Mouse (Mus musculus): ENCODE results near the gene Plcb4. TPM values are rescaled to one million over a fixed set of nuclear protein-coding genes. Genes with fewer than 3 reads are reported as not detected.

The Plcb4 gene
- polyA plus RNA-seq, 1 experiment = 20.3 TPM

DNA sequence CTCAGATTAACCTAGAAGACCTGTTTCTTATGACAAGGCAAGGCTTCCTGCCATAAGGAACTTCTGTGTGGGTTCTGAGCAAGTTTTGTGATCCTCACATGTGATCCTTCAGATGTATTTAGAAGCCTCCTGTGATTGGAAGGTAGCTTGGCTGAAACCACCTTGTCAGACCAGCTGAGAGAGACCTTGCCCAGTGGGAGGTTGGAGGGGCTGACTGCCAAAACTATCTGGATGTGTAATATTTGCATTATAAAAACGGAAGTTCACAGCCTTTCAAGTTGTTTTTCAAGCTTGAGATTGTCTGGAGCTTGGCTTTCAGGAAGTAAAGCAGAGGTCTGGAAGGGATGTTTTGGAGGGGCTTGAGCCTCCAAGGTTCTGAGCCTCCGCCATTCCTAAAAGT, 169.6 kb downstream of the Plcb4 start:
- no peak for TF ChIP-seq CTCF (IDR thresholded peaks at IDR 0.05; ENCODE audit: insufficient read depth, low read length)
- TF ChIP-seq POLR2A (IDR thresholded peaks at IDR 0.05; ENCODE audit: borderline replicate concordance, extremely low read depth, low read depth, low read length) = no peak
- no peak for DNase-seq
- 40% methylated on average over 2 of the region's 2 CpGs for WGBS
- Histone ChIP-seq H3K4me1 (ENCODE audit: control insufficient read depth, insufficient read depth, low read length) (peaks cover 3% of the 10 kb centered on the region; the same call in 1 of the 2 replicates), H3K4me3 (replicated peaks; ENCODE audit: extremely low read depth, low read depth, low read length) (no peak overlapping the region)

DNA sequence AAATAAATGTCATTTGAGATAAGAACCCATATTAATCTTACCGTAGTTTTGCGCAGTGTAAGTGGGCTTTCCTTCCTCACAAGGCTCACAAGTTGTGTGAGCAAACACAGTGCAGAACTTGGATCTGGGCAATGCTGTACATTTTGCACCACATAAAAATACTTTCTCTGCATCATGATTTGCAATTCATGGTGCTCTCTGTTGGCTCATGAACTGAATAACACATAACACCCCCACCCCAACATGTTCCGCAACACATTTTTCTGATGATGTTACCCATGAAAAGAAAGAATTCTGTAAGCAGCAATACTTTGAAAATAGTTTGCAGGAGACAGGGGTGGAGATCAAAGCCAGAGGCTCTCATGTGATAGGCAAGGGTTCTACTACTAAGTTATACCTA, 174.9 kb downstream of the Plcb4 start:
- 83% methylated on average over 3 of the region's 3 CpGs for WGBS
- H3K4me3 ChIP-seq (replicated peaks; ENCODE audit: extremely low read depth, low read depth, low read length) = no peak overlapping the region
- H3K4me1 ChIP-seq (ENCODE audit: control insufficient read depth, insufficient read depth, low read length) = no peaks in the 10 kb centered on the region; the same call in 1 of the 2 replicates
- no peak for DNase-seq
- TF ChIP-seq CTCF (IDR thresholded peaks at IDR 0.05; ENCODE audit: insufficient read depth, low read length) (no peak), POLR2A (IDR thresholded peaks at IDR 0.05; ENCODE audit: borderline replicate concordance, extremely low read depth, low read depth, low read length) (no peak)

DNA sequence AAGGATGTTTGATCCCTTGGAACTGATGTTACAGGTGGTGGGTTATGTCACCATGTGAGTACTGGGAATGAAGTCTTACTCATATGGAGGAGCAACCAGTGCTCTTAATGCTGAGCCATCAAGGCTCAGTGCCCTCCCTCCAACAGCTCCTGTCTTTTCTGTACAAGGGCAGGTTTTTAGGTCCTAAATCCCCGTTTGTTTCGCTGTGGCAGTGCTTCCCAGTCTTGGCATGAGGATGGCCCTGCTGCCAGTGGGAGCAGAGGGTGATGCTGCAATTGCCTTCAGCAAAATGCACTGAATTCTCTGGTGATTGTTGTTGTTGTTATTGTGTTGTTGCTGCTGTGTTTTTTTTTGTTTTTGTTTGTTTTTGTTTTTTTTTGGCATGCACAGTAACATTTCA, 175.6 kb downstream of the Plcb4 start:
- WGBS = 86% methylated on average over 2 of the region's 2 CpGs
- Histone ChIP-seq H3K4me1 (ENCODE audit: control insufficient read depth, insufficient read depth, low read length) (no peaks in the 10 kb centered on the region; the same call in none of the 2 replicates), H3K4me3 (replicated peaks; ENCODE audit: extremely low read depth, low read depth, low read length) (no peak overlapping the region)
- no peak for DNase-seq
- TF ChIP-seq CTCF (IDR thresholded peaks at IDR 0.05; ENCODE audit: insufficient read depth, low read length) (no peak), POLR2A (IDR thresholded peaks at IDR 0.05; ENCODE audit: borderline replicate concordance, extremely low read depth, low read depth, low read length) (no peak)

DNA sequence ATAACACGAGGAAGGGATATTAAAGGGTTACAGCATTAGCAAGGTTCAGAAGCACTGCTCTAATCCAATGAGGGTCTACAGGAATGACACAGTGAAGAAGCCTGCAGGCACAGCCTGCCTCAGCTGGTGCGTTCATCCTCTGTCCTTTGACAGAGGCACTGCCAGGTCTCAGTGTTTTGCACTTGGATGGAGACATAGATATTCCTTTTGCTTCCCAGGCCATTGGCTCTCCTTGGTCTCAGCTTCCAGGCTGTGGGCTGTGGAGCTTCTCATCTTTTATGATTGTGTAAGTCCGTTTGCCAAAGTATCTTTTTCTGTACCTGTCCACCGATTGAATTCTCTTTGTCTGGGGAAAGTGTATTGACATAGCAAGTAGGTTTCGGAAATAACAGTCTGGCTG, 177.1 kb downstream of the Plcb4 start:
- H3K4me1 ChIP-seq (ENCODE audit: control insufficient read depth, insufficient read depth, low read length) = no peaks in the 10 kb centered on the region; the same call in none of the 2 replicates
- no peak for DNase-seq
- 87% methylated on average over 5 of the region's 5 CpGs for WGBS
- TF ChIP-seq POLR2A (IDR thresholded peaks at IDR 0.05; ENCODE audit: borderline replicate concordance, extremely low read depth, low read depth, low read length) (no peak), CTCF (IDR thresholded peaks at IDR 0.05; ENCODE audit: insufficient read depth, low read length) (no peak)
- no peak overlapping the region for H3K4me3 ChIP-seq (replicated peaks; ENCODE audit: extremely low read depth, low read depth, low read length)

DNA sequence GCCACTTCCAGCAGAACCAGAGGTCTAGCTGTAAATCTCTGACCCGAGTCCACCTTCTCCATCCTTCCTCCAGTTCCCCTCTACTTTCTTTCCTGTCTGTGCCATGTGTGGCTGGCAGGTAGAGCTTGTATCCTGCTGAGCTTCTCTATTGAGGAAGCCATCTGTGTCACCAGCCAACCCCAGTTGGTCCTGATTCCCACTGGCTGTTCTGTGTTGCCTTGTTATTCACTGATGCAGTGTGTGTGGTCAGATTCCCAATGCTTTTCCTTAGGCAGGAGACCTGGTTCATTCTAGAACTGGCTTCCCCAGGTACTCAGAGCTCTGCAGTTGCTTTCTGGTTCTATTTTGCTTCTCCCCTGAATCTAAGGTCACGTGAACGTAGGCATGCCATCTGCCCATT, 177.6 kb downstream of the Plcb4 start:
- H3K4me1 ChIP-seq (ENCODE audit: control insufficient read depth, insufficient read depth, low read length) = no peaks in the 10 kb centered on the region; the same call in none of the 2 replicates
- no peak for DNase-seq
- 83% methylated on average over 3 of the region's 3 CpGs for WGBS
- H3K4me3 ChIP-seq (replicated peaks; ENCODE audit: extremely low read depth, low read depth, low read length) = no peak overlapping the region
- TF ChIP-seq POLR2A (IDR thresholded peaks at IDR 0.05; ENCODE audit: borderline replicate concordance, extremely low read depth, low read depth, low read length) = no peak
- no peak for TF ChIP-seq CTCF (IDR thresholded peaks at IDR 0.05; ENCODE audit: insufficient read depth, low read length)

DNA sequence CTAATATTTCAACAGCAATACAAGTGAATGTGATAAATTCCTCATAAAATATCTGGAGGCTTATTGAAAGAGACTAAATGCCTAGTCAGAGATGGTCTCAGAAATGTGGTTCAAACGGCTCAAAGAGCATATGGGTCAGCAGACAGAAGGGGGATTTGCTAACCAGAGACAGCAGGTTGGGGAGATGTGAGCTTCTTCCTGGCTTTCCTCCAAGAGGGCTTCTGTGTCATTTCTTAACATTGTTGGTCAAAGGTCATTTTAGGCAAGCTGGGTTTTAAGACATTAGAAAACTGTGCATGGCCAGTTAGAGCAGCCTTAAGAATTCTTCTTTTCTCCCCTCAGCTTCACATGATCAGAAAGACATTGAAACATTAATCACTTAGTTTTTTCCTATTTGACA, 178.9 kb downstream of the Plcb4 start:
- no peak for TF ChIP-seq CTCF (IDR thresholded peaks at IDR 0.05; ENCODE audit: insufficient read depth, low read length)
- no peak for TF ChIP-seq POLR2A (IDR thresholded peaks at IDR 0.05; ENCODE audit: borderline replicate concordance, extremely low read depth, low read depth, low read length)
- H3K4me3 ChIP-seq (replicated peaks; ENCODE audit: extremely low read depth, low read depth, low read length) = no peak overlapping the region
- no peak for DNase-seq
- WGBS = 79% methylated on average over 1 of the region's 1 CpGs
- no peaks in the 10 kb centered on the region; the same call in 1 of the 2 replicates for H3K4me1 ChIP-seq (ENCODE audit: control insufficient read depth, insufficient read depth, low read length)

DNA sequence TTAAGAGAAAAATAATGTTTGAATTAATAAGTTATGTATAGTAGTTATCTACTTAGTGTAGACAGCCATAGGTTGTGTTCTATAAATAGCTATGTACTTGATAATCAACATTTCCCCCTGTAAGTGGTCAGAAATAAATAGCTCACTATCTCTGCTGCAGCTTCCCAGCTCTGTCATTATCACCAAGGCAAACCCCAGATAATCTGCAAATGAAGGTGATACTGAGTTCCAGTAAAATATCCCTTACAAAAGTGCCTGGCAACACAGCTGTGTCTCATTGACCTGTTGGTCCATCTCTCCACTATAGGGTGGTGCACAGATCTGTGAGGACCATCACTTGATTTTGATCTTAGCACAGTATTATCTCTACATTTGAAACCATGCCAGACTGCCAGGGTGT, 179.3 kb downstream of the Plcb4 start:
- H3K4me1 ChIP-seq (ENCODE audit: control insufficient read depth, insufficient read depth, low read length) = no peaks in the 10 kb centered on the region; the same call in 1 of the 2 replicates
- no peak overlapping the region for H3K4me3 ChIP-seq (replicated peaks; ENCODE audit: extremely low read depth, low read depth, low read length)
- TF ChIP-seq CTCF (IDR thresholded peaks at IDR 0.05; ENCODE audit: insufficient read depth, low read length) (no peak), POLR2A (IDR thresholded peaks at IDR 0.05; ENCODE audit: borderline replicate concordance, extremely low read depth, low read depth, low read length) (no peak)
- no peak for DNase-seq

DNA sequence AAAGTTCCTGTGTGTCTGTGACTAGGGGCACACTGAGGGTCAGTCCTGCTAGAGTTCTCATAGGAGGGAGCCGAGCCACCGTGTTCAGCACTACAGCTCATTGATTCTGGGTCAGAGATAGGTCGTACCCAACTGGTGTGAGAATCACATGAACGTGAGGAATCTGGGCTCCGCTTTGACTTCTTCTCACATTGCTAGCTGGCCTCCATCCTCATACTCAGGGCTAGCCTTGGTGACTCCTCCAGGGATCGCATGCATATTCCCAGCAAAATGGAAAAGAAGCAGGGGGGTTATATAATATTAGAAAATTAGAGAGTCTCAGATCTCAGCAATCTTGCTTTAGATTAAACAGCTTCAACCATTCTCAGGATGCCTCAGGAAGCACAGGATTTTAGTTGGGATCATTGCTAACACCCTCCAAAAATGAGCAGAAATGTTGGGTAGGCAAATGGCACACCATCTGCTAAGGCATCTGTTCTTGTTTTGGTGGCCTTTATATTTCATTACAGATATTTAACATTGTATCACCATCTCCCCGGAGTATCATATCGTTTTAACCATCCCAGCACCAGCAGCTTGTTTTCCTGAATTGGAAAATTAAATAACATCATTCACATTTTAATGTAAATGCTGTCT, 180.0 kb downstream of the Plcb4 start:
- H3K4me1 ChIP-seq (ENCODE audit: control insufficient read depth, insufficient read depth, low read length) = no peaks in the 10 kb centered on the region; the same call in 1 of the 2 replicates
- TF ChIP-seq POLR2A (IDR thresholded peaks at IDR 0.05; ENCODE audit: borderline replicate concordance, extremely low read depth, low read depth, low read length) = no peak
- no peak for TF ChIP-seq CTCF (IDR thresholded peaks at IDR 0.05; ENCODE audit: insufficient read depth, low read length)
- WGBS = 91% methylated on average over 8 of the region's 8 CpGs
- H3K4me3 ChIP-seq (replicated peaks; ENCODE audit: extremely low read depth, low read depth, low read length) = no peak overlapping the region
- no peak for DNase-seq

DNA sequence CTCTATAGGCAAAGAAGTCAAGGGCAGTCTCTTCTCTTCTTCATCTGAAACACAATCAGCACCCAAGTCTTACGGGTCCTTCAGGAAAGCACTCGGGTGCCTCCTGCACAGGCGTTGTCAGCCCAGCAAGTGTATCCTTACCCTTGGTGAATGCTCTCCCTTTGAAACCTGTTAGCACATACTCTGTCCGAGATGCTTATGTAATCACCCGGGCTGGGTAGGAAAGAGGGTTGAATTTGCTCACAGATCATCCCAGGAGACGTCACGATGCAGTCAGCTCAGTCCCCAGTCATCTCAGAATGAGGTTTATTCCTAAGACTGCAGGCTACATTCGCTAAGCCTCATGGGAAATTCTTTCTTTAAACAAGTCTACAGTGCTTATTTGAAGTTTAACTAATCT, 184.9 kb downstream of the Plcb4 start:
- no peak for DNase-seq
- no peaks in the 10 kb centered on the region; the same call in 1 of the 2 replicates for H3K4me1 ChIP-seq (ENCODE audit: control insufficient read depth, insufficient read depth, low read length)
- 78% methylated on average over 8 of the region's 8 CpGs for WGBS
- H3K4me3 ChIP-seq (replicated peaks; ENCODE audit: extremely low read depth, low read depth, low read length) = no peak overlapping the region
- TF ChIP-seq CTCF (IDR thresholded peaks at IDR 0.05; ENCODE audit: insufficient read depth, low read length) (no peak), POLR2A (IDR thresholded peaks at IDR 0.05; ENCODE audit: borderline replicate concordance, extremely low read depth, low read depth, low read length) (no peak)

DNA sequence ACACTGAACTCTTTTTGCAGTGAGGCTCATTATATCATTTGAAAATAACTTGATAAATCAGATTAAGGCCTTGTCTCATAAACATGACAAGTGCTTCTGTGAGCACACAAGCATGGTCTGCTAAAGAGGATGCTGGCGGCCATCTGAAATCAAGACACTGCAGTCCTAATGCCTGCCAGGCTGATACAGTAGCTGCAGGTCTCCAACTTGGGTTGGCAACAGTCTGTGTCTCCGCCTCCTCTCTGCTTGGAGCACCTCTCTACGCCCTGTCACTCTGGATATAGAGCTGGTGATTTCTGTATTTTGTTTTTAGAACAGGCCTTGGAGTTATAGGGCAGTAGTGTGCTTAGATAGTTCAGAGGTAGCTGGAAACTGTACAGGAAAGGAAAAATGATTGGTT, 188.1 kb downstream of the Plcb4 start:
- WGBS = 84% methylated on average over 3 of the region's 3 CpGs
- no peak overlapping the region for H3K4me3 ChIP-seq (replicated peaks; ENCODE audit: extremely low read depth, low read depth, low read length)
- H3K4me1 ChIP-seq (ENCODE audit: control insufficient read depth, insufficient read depth, low read length) = peaks cover 8% of the 10 kb centered on the region; the same call in 1 of the 2 replicates
- TF ChIP-seq POLR2A (IDR thresholded peaks at IDR 0.05; ENCODE audit: borderline replicate concordance, extremely low read depth, low read depth, low read length) (no peak), CTCF (IDR thresholded peaks at IDR 0.05; ENCODE audit: insufficient read depth, low read length) (no peak)
- DNase-seq = no peak
